Mouse (Mus musculus) bone marrow macrophage, adult 2 months (primary cell): ENCODE measurements around the gene Agpat1.

Source experiments
- CTCF ChIP-seq: IDR thresholded peaks from 2 replicates; pipeline ENCODE4 v1.5.1; 2012; ENCODE audit warnings: low read depth, mild to moderate bottlenecking, low read length, moderate library complexity
- POLR2A ChIP-seq: IDR thresholded peaks from 2 replicates; pipeline ENCODE4 v1.6.1; 2012; ENCODE audit warnings: mild to moderate bottlenecking, low read depth, low read length, borderline replicate concordance

- TF ChIP-seq POLR2A = no peak
- no peak for TF ChIP-seq CTCF
Observed at GRCm38 (mm10) chr17:34640778-34641601, 36.9 kb downstream of the Agpat1 start.
